Mouse (Mus musculus) frontal cortex, postnatal 36 days (tissue): Measurements from ENCODE around the gene Dpy19l3.

Experiments used
- DNase-seq, 2 experiments: peaks; one replicate each; pipeline ENCODE4 v3.0.0; 2022; ENCODE audit warnings: low spot score in 2 of 2

Dpy19l3 gene

GRCm38 (mm10) chr7:35688781-35689349 is 65.4 kb downstream of the Dpy19l3 start:
- no peak for DNase-seq

GRCm38 (mm10) chr7:35688276-35688675 is 66.0 kb downstream of the Dpy19l3 start:
- DNase-seq = no peak

- DNase-seq = no peak
These were observed 67.0 kb downstream of the Dpy19l3 start for GRCm38 (mm10) chr7:35687229-35687628.

- peak; percentile 30 to 48 for DNase-seq
These were observed 67.5 kb downstream of the Dpy19l3 start for GRCm38 (mm10) chr7:35686756-35687155.

- no peak for DNase-seq
These were observed 68.0 kb downstream of the Dpy19l3 start for GRCm38 (mm10) chr7:35686216-35686615.

- DNase-seq = no peak
These were observed 70.7 kb downstream of the Dpy19l3 start for GRCm38 (mm10) chr7:35683409-35684122.

- no peak for DNase-seq
These were observed 72.7 kb downstream of the Dpy19l3 start for GRCm38 (mm10) chr7:35681559-35681958.

GRCm38 (mm10) chr7:35678976-35679375 is 75.3 kb downstream of the Dpy19l3 start:
- no peak for DNase-seq

- no peak for DNase-seq
These were observed 85.9 kb downstream of the Dpy19l3 start for GRCm38 (mm10) chr7:35668066-35669041.

GRCm38 (mm10) chr7:35663790-35664376 is 90.4 kb downstream of the Dpy19l3 start:
- DNase-seq = no peak

- no peak for DNase-seq
These were observed 95.1 kb downstream of the Dpy19l3 start for GRCm38 (mm10) chr7:35659173-35659572.

GRCm38 (mm10) chr7:35657829-35658228 is 96.4 kb downstream of the Dpy19l3 start:
- DNase-seq = no peak

GRCm38 (mm10) chr7:35651583-35652270 is 102.5 kb downstream of the Dpy19l3 start:
- DNase-seq = no peak

GRCm38 (mm10) chr7:35650716-35651410 is 103.4 kb downstream of the Dpy19l3 start:
- peak; percentile 36 to 71 for DNase-seq

- no peak for DNase-seq
These were observed 105.2 kb downstream of the Dpy19l3 start for GRCm38 (mm10) chr7:35649071-35649470.

- DNase-seq = no peak
These were observed 105.8 kb downstream of the Dpy19l3 start for GRCm38 (mm10) chr7:35648239-35649069.

- peak; percentile 99 for DNase-seq
These were observed 107.1 kb downstream of the Dpy19l3 start, which contains the start of gene Pdcd5 for GRCm38 (mm10) chr7:35647101-35647698. Gene Pdcd5, minus strand, starts transcription at chr7:35647521.

- DNase-seq = no peak
These were observed 107.8 kb downstream of the Dpy19l3 start for GRCm38 (mm10) chr7:35646317-35647081.

GRCm38 (mm10) chr7:35640072-35640471 is 114.2 kb downstream of the Dpy19l3 start:
- DNase-seq = no peak
